Mouse (Mus musculus): ENCODE results near the gene Rbms1.

Gene Rbms1

DNA sequence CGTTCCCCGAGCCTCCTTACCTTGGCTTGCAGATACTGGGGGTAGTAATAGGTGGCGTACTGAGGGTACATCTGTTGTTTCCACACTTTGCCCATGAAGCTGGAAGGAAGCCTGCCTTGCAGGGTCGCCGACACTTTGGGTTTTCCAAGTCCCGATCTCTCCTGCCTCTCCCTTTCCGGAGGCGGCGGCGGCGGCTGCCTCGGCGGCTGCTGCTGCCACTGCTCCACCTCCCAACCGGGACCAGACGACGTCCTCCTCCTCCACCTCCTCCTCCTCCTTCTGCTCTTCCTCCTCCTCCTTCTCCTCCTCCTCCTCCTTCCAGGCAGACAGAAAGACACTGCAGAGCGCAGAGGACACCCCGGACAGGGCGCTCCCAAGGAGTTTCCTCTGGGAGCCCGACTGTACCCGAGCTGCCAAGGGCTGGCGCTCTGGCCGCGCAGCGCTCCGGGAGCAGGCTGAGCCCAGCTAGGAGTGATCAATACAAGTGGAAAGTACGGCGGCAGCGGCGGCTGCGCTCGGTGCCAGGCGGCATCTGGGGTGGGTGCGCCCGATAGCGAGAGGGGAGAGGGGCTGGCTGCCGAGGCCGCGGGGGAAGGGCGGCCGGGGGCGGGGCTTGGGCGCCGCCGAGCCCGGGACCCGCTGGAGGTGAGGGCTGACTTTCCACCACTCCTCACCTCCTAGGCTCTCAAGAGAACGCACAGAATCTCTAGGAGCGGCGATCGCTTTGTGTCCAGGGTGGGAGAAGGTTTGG, at the start of gene Rbms1:
Gene Rbms1 (minus strand): TSS at position 522 of the 751 bp plus-strand sequence.
- DNase-seq (ENCODE audit: extremely low spot score, low read depth, low spot score) = no peak

DNA sequence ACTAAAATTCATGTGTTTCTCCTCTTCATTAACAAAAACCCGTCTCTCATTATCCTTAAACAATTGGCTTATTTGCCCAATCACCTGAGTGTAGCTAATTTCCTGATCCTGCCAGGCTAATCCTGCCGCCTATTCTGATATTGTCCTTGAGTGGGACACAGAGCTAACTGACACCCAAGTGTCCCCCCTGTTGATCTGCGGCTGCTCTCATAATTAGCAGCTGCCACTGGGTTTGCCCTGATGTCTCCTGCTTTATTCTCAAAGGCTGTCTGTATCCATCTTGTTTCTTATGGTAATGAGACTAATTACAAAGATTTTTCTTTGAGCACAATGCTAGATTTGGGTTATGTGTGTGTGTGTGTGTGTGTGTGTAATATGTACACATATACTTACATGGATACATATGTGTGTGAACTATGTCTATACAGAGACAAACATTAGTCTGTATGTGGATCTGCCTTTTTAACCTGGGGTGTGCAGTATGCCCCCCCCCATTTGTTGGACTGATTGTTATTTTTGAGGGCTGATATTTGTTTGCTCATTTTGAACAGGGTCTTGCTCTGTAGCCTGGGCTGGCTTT, 49.3 kb upstream of the Rbms1 start:
- DNase-seq (ENCODE audit: extremely low spot score, low read depth, low spot score) = no peak

DNA sequence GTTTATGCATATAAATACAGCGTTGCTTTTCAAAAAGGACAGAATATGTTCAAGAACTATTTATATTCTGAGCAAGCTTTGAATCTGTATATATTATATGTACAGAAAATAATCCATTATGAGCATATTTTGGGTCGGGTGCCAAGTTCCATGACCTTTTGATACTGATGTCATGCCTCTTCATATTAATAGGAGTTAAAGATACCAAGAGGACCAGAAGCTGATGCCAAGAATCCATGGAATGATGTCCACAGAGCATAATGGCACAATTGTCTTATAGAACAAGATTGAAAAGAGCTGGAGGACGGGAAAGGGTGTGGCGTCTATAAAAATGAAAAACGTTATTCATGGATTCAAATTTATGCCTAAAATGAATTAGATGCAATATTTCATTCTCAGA, 23.3 kb upstream of the Rbms1 start:
- DNase-seq (ENCODE audit: extremely low spot score, low read depth, low spot score) = no peak

DNA sequence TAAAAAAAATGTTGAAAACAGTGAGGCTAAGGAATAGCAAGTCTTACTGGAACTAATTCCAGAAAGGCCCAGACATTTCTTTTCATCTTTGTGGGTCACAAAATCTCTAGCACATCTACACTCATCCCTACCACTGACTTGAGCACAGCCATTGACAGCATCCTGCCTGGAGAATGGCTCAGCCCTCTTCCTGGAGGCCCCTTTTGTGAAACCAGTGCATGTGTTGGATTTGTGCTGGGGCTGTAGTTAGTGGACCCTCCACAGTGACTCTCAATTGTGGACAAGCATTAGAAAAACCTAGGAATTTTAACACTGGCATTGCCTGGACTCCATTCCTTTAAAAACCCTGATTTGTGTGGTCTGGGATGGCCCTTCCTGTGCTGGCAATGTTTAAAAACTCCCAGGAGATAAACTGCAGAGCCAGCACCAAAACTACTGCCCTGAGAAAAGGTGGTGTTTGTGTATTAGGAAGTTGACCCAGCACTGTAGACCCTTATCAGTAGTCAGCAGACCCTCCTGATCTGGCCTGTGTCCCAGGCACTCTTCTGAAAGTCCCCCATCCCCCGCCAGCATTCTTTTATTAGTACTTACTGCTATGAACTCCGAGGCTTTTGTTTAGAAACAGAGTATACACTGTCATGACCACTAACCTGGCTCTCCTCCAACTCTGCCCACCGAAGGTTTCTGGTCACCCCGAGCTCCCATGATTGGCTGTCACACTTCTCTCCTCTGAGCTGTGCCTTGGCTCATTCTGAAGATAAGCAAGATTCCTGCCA, 15.7 kb upstream of the Rbms1 start:
- DNase-seq (ENCODE audit: extremely low spot score, low read depth, low spot score) = no peak

DNA sequence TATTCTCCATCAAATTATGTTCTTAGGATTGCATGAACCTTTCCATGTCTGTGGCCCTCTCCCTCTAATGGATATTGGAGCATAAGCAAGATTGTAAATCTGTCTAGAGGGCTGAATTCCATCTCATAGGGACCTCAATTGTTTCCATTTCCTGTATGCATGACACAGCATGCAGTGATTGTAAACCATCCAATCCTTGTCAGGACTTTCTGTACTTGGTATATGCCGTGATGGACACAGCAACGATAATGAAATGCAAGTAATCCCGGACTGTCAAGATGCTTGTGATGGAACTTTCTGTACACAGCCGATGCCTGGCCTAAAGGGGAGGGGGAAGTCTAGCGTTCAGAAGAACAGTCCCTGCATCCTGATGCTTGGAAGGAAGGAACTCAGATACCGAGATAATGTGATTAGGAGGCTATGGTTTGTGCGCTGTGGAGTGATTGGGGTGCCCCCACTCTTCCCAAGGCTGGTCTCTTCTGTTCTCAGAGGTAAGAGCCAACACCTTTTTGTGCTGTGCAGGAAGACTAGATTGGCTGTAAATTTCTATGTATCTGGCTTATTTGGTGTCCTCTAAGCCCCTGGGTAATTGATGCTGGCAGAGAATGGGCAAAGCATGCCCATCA, 9.3 kb upstream of the Rbms1 start:
- no peak for DNase-seq (ENCODE audit: extremely low spot score, low read depth, low spot score)

DNA sequence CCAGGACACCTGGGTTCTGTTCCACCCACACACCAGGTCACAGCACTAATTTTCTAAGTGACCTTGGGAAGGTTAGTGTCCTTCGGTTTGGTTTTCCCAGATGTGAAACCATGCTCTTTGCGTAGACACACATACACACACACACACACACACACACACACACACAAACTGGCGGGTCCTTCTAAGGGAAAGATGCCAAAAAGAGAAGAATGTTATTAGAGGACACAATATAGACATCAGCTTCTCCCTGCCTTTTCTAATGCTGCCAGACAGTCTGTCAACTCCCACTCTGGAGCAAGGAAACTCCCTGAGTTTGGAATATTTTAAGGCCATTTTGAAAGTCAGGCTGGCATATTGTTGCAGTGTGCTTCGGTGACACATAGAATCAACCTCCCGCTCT, 624 bp upstream of the Rbms1 start:
- DNase-seq (ENCODE audit: extremely low spot score, low read depth, low spot score) = no peak

DNA sequence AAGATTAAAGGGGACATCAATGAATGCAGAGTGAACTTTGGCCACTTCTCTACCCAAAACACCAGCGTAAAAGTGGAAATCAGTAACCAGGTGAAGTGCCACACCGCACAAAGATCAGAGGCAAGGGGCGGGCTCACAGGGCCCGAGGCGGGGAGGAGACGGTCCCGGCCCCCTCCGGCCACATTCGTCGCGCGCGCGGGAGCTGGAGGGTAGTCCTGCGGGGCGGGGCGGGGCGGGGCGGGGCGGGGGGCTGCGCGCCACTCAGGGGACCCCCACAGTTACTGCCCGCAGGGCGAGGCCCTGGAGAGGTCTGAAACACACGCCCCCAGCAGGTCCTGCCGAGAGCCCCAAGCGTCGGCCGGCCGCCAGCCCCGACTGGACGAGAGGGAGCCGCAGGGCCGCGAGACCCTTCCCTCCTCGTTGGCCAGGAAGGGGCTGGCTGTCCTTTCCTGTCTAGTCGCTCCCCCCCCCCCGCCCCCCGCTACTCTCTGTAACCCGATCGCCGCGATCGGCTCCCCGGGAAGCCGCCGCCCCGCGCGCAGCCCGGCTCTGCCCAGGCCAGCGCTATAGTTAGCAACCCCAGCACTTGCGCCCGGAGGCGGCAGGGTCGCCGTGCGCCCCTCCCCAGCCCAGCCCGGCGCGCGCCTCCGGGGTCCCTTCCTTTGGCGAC, 856 bp downstream of the Rbms1 start:
- DNase-seq (ENCODE audit: extremely low spot score, low read depth, low spot score) = no peak

DNA sequence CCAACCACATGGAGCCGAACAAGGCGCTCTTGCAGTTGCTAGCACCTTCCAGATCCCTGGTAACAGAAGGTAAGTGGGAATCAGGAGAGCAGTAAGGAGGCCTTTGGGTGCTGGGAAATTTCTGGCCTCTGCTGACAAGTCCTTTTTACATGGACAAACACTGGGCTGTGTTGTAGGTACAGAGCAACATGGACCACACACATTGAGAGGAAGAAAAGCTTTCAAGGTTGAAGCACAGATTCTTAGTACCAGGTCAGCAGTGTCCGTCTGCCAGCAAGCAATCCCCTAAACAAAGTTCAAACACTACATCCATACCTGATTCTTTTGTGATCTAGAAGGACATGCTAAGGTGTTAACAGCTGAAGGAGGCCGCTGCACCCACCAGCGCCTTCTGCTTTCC, 1.7 kb downstream of the Rbms1 start:
- no peak for DNase-seq (ENCODE audit: extremely low spot score, low read depth, low spot score)

DNA sequence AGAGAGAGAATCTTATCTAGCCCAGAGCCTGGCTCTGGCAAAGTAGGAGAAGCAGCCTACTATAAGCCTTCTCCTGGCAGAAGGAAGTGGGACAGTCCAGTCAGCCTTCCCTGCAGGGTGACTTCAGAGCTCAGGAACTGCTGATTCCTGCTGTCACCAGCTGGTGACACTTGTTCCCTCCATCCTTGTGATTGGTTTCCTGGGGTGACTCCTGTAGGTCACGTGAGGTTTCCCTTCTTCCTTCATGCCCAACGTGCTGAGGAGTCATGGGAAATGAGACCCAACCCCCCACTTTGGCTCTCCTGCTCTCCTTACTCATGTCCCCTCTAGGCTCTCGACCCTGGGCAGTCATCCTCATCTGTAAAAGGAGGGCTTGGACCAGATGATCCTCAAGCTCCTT, 14.8 kb downstream of the Rbms1 start:
- DNase-seq (ENCODE audit: extremely low spot score, low read depth, low spot score) = no peak

DNA sequence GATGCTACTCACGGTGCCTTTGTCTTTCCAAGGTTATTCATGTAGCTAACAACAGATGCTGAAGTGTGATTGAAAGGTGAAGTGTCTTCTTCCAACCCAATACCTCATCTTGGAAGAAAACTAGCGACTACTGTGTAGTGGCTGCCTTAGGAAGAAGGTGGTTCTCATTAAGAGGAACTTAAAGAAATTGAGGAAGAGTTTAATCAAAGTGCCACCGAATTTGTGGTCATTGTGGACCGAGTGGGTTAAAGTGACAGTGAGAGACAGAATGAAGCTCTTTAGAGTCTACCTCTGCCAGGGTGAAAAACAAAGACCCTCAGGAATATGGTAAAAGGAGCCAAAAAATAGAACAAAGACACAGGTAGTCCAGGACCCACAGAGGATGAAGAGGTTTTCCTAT, 15.2 kb downstream of the Rbms1 start:
- no peak for DNase-seq (ENCODE audit: extremely low spot score, low read depth, low spot score)

DNA sequence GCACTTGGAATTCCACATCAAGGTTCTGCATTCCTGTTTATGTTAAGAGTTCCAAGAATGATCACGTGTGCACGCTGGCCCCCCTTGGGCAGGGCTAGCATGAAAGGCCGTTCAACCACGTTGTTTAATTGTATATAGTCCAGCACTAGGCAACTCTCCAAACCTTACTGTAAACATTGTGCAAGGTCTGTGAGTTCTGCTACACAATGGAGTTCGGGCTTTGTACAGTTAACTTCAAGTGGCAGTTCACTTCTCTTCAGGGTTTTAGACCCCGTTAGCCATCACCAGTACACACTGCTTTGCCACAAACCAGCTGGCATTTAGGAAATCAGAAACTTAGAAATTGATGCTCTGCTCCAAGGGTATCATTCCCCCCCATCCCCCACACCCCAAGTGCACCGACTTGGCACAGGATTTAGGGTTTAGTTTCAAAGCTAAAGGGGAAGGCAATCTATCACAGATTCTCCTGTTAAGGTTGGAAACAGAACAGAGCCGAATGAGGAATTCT, 22.5 kb downstream of the Rbms1 start:
- DNase-seq (ENCODE audit: extremely low spot score, low read depth, low spot score) = no peak

DNA sequence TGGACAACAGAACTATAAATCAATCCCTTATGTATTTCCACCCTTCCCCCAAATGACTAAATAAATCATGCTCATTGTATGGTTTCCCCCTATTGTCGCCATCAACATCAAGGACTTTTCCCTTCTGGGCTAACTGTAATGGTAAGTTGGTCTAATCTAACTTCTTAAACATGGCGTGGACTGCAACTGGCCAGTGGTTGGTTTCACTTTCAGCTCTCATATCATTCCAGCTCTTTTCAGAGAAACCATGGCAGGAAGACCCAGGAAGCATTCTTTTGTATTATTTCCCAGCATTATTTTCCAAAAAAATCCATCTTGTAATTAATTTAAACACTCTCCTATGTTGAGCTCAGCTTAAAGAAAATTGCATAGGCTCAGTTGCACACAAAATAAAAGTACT, 23.0 kb downstream of the Rbms1 start:
- no peak for DNase-seq (ENCODE audit: extremely low spot score, low read depth, low spot score)

DNA sequence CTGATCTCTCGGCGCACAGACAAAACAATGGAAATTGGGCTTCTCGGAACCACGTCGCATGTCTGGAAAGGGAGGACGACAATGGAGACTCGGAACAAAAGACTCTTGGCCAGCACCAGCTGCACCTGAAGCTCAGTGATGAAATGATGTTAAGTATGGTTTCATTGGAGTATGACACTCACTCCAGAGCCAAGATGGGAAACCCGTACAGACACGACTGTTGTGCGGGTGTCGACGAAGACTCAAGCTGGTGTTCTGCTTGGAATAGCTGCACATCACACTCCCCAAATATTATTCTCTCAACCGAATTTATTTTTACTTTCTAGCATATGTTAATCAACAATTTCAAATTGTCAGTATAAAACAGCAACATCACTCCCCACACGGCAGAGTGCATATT, 26.1 kb downstream of the Rbms1 start:
- no peak for DNase-seq (ENCODE audit: extremely low spot score, low read depth, low spot score)

DNA sequence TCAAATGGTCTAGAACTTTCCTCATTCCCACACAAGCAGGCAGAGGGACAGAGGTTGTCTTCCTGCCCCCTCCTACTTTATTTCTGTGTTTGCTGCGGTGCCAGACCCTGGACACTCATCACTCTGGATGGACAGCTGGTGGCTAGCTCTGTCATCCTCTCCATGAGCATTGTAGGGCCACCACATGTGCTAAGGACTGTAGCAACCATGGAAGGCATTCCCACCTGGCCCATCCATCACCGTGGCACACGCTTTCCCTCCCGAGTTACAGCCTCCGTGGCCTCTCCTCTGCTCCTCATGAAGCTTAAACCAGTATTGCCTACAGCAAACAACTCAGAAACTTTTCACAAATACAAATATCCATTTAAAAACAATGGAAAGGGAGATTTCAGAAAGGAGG, 34.0 kb downstream of the Rbms1 start:
- no peak for DNase-seq (ENCODE audit: extremely low spot score, low read depth, low spot score)

DNA sequence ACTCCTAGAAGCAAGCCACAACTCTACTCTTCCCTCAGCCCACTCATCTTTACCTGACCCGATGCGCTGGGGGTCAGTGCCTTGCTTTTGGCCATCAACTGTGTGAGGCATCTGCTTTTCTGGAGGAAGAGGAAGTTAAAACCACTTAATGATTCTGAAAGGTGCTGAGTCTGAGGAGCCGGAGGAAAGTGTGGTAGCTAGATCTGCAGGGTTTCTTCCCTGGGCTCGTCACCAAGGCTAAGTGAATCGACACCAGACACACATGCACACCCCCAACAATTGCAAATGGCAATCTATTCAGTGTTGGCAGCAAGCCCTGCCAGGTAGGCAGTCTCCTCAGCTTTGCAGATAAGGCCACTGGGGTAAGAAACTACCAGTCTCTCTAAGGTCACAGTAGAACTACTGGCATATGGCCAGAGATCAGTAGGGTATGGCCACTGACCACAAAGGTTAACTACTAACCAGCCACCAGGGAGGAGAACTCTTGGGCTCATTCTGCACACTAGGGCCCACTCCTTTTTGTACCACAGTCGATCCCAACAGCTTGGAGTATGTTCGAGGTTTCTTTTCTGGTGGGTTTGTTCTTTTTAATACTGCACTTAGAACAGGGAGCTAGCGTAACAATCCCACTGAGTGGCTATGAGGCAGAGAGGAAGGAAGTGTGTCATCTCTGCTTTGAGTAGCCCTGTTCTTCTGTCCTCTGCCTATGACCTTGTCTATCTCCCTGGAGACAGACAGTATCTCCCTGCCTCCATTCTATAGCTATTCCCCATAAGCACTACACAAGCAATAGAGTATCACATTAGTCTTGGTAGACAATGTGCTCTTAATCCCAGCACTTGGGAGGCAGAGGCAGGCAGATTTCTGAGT, 34.9 kb downstream of the Rbms1 start:
- DNase-seq (ENCODE audit: extremely low spot score, low read depth, low spot score) = no peak

DNA sequence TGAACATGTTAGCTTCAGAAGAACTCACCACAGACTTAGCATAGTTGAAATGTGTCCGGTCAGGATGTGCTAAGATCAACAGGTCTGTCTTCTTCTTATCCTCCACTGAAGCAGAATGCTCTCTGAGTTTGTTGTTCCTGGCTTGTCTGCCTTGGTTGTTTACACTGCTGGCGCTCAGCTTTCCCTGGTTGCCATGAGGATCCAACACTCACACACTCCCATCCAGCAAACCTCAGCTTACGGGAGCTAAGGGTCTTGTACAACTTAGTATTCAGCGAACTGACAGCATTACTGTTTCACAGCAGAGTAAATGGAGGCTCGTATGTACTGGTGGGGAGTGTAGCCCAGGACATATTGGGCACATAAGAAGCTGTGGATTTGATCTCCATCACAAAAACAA, 37.9 kb downstream of the Rbms1 start:
- DNase-seq (ENCODE audit: extremely low spot score, low read depth, low spot score) = no peak

DNA sequence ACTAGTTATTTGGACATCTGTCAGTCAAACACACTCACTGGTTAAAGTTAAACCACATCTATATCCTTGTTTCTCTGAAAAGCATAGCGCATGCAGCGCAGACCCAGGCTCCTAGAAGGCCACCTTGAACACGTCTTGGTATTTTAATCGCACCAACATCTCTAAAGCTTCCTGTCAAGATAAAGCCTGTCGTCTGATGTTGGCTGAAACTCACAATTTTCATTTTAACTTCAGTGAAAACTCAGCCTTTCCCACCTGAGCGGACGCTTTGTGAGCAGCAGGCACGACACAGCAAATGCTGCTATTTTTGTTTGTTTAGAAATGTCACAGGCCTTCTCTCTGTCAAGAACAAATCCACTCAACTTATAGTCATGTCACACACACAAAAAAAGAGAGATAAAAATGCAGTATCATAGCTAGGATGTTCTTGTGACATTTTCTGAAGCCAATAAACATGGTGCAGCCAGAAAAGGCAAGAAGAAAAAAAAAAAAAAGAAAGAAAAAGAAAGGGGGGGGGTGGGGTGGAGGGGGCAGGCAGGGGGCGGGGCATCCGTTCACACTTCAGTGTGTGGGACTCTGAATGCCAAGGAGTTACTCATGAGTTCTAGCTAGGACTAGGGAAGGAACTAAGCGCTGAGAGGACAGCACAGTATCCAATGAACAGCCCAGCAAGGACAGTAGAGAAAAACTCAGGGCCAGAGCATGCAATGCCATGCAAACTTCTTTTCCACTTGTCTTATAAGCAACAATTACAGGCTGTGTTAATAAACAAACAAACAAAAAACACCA, 39.0 kb downstream of the Rbms1 start:
- no peak for DNase-seq (ENCODE audit: extremely low spot score, low read depth, low spot score)

DNA sequence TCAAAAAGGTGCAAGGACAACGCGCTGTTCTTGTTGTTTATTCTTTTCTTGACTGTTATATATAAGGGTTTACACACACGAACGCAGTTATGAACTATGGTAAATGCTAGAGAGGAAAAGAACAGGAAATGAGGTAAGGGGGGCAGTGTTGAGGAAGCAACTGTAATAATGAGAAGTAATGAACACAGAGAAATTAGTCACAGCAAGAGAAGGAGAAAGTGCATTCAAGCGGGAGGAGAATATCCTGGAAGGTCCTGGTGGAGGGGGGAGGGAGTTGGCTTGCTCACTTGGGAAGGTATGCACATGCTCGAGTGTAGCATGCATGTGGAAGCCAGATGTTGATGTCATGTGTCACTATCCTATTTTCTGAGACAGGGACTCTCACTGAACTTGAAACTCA, 39.9 kb downstream of the Rbms1 start:
- DNase-seq (ENCODE audit: extremely low spot score, low read depth, low spot score) = no peak

DNA sequence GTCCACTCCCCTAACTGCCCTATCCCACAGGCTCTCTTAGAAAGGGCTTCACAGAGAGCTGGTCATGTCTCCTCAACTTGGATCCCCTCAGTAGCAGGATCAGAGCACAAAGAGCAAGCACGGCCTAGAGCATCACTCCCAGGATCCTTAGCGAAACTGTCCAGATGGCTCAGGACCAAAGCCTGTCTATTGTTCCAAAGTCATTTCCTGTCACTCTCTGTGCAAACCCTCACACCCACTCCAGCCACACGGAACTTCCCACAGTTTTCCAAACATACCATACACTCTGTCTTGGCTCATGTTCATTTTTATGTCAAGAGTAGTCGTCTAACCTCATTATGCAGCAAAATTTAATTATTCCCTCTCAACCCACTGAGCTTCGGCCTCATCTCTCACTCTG, 40.6 kb downstream of the Rbms1 start:
- DNase-seq (ENCODE audit: extremely low spot score, low read depth, low spot score) = no peak

Data from hindlimb bud, embryonic 11.5 days (tissue).